Mouse (Mus musculus) testis, adult 2 months (tissue): ENCODE results near the gene Rcn2.

ENCODE experiments used
- CTCF ChIP-seq: fragments of 200-500 bp; IDR thresholded peaks from 2 replicates; pipeline ENCODE4 v1.5.1; 2012; ENCODE audit warnings: low read depth, mild to moderate bottlenecking, inconsistent platforms, low read length, moderate library complexity; ENCODE audit not compliant: control insufficient read depth, insufficient read depth, insufficient replicate concordance
- POLR2A ChIP-seq: fragments of 200-500 bp; IDR thresholded peaks from 2 replicates; pipeline ENCODE4 v1.6.1; 2012; ENCODE audit warnings: low read depth, mild to moderate bottlenecking, inconsistent platforms, low read length, moderate library complexity; ENCODE audit not compliant: control insufficient read depth

DNA sequence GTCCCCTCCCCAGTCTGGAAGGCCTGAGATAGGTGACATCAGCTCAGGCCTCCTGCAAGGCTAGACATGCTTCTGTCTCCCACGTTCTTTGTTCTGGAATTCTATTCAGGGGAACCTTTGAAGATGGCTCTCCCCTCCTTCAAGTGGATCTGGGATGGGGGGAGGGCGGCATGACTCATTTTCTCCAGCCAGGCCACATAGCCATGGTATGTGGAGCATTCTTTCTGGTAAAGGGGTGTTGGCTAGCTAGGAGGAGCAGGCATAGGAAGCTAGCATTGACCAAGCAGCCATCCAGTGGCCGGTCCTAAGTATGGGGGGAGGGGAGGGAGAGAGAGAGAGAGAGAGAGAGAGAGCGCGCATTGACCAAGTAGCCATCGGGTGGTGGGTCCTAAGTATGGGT lies 65.9 kb downstream of the Rcn2 start:
- TF ChIP-seq POLR2A (no peak), CTCF (no peak)
